Mouse (Mus musculus) heart, embryonic 15.5 days (tissue): ENCODE measurements at regions not wholly inside any gene's neighbourhood (a gene's known extent, or its start where the extent isn't known, plus 50 kb on each side); places are given as distances from the start of the nearest gene placed in this dataset.

Source experiments
- ATAC-seq: fragments of 200-750 bp; cut with Nextera tagmentation; replicated peaks from 2 replicates; pipeline ENCODE4 v1.8.0; 2017; ENCODE audit warnings: low read depth, moderate TSS enrichment; ENCODE audit not compliant: insufficient number of reproducible peaks, insufficient read depth, low FRiP score
- H3K27ac ChIP-seq: fragments of 300-500 bp; sonication (generic); 2 replicates; pipeline ENCODE4 v1.5.1; 2015; ENCODE audit warnings: mild to moderate bottlenecking, inconsistent platforms
- H3K27me3 ChIP-seq: fragments of 300-500 bp; sonication (generic); 2 replicates; pipeline ENCODE4 v1.6.1; 2015; ENCODE audit warnings: inconsistent platforms
- H3K36me3 ChIP-seq: fragments of 300-500 bp; sonication (generic); 2 replicates; pipeline ENCODE4 v1.6.1; 2015; ENCODE audit warnings: mild to moderate bottlenecking, inconsistent platforms
- H3K4me1 ChIP-seq: fragments of 300-500 bp; sonication (generic); replicated peaks from 2 replicates; pipeline ENCODE4 v1.6.1; 2015; ENCODE audit warnings: inconsistent platforms
- H3K4me2 ChIP-seq: fragments of 300-500 bp; sonication (generic); 2 replicates; pipeline ENCODE4 v1.6.1; 2015; ENCODE audit warnings: inconsistent platforms, mild to moderate bottlenecking, moderate library complexity
- H3K4me3 ChIP-seq: fragments of 300-500 bp; sonication (generic); 2 replicates; pipeline ENCODE4 v1.5.1; 2015; ENCODE audit warnings: mild to moderate bottlenecking, inconsistent platforms
- H3K9ac ChIP-seq: fragments of 300-500 bp; sonication (generic); 2 replicates; pipeline ENCODE4 v1.6.1; 2015; ENCODE audit warnings: mild to moderate bottlenecking, inconsistent platforms
- H3K9me3 ChIP-seq: fragments of 300-500 bp; sonication (generic); replicated peaks from 2 replicates; pipeline ENCODE4 v1.6.1; 2016; ENCODE audit warnings: inconsistent platforms
- WGBS: fragments of 180-500 bp; shearing (Covaris S2); methylation state at CpG from one replicate; pipeline ENCODE4 v1.1.7; 2015; ENCODE audit warnings: mixed read lengths; 5-methylcytosine and 5-hydroxymethylcytosine counted together

- Histone ChIP-seq H3K4me2 (no peak overlapping the region), H3K27ac (no peak overlapping the region), H3K27me3 (no peaks in the 10 kb centered on the region), H3K9ac (no peak overlapping the region), H3K4me1 (peaks cover 8% of the 10 kb centered on the region; the same call in 1 of the 2 replicates), H3K4me3 (no peak overlapping the region), H3K9me3 (no peaks in the 10 kb centered on the region), H3K36me3 (no peaks in the 10 kb centered on the region)
- WGBS = 56% methylated on average over 2 of the region's 2 CpGs
- ATAC-seq = no peak
Observed at GRCm38 (mm10) chr2:169314396-169314930, 273.1 kb downstream of the Gm11011 start.

GRCm38 (mm10) chr2:169311821-169312220 is 275.7 kb downstream of the Gm11011 start:
- H3K27ac ChIP-seq = peak overlapping the region; percentile 10; the same call in 1 of the 2 replicates
- 39% methylated on average over 12 of the region's 12 CpGs for WGBS
- 0 out of 2 replicates have a peak overlapping the region, but pooled peaks have one; percentile 25 for H3K4me2 ChIP-seq

DNA sequence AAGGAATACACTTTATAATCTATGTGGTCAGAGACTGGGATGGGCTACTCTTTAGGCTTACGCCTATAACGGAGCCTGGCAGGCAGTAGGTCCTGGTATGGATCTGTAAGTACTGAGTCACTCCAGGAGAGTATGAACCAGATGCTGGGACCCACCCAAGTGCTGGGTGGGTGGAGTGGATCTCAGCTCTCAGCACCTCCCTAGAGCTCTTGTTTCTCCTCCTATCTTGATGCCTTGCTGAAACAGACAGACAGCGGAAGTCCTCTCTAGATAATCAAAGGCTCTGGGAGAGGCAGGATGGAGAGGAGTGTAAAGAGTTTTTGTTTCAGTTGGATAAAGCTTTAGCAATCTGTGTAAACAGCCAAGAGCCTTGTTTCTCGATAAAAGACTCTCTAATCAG is 276.2 kb downstream of the Gm11011 start:
- H3K36me3 ChIP-seq = no peaks in the 10 kb centered on the region
- no peak overlapping the region for H3K4me3 ChIP-seq
- no peak overlapping the region for H3K9ac ChIP-seq
- H3K27me3 ChIP-seq = no peaks in the 10 kb centered on the region
- peak overlapping the region; percentile 10; the same call in 1 of the 2 replicates for H3K27ac ChIP-seq
- H3K4me1 ChIP-seq = peaks cover 8% of the 10 kb centered on the region; the same call in 1 of the 2 replicates
- ATAC-seq = no peak
- H3K4me2 ChIP-seq = 0 out of 2 replicates have a peak overlapping the region, but pooled peaks have one; percentile 25
- WGBS = 24% methylated on average over 4 of the region's 4 CpGs
- no peaks in the 10 kb centered on the region for H3K9me3 ChIP-seq

More at GRCm38 (mm10) chr2:169311821-169312220, 275.7 kb downstream of the Gm11011 start:
- ATAC-seq = no peak
- peaks cover 8% of the 10 kb centered on the region; the same call in 1 of the 2 replicates for H3K4me1 ChIP-seq
- no peak overlapping the region for H3K4me3 ChIP-seq
- no peaks in the 10 kb centered on the region for H3K9me3 ChIP-seq
- no peaks in the 10 kb centered on the region for H3K27me3 ChIP-seq
- H3K9ac ChIP-seq = no peak overlapping the region
- H3K36me3 ChIP-seq = no peaks in the 10 kb centered on the region

- no peaks in the 10 kb centered on the region for H3K36me3 ChIP-seq
- no peak overlapping the region for H3K4me3 ChIP-seq
- H3K27ac ChIP-seq = no peak overlapping the region
- H3K27me3 ChIP-seq = no peaks in the 10 kb centered on the region
- H3K9ac ChIP-seq = no peak overlapping the region
- H3K4me2 ChIP-seq = no peak overlapping the region
- WGBS = 80% methylated on average over 3 of the region's 3 CpGs
- no peaks in the 10 kb centered on the region for H3K9me3 ChIP-seq
- no peaks in the 10 kb centered on the region for H3K4me1 ChIP-seq
- ATAC-seq = no peak
Observed at GRCm38 (mm10) chr2:169304360-169304759, 283.2 kb downstream of the Gm11011 start.

DNA sequence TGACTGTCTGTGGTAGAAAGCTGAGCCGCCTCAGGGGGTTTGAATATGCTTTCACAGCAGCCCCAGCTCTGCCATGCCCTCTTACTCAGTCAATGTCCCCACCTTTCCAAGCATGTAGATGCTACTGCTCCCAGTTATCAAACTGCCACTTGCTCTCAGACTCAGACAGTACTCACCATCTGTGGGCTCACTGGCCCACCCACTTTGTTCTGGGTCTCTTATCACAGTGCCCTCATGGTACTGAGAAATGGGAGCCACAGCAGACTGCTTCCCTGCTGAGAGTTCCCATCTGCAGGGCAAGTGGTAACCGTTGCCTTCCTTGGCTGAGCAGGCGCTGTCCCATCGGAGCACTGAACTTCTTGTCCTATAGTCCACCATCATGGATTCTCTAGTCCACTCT is 286.6 kb downstream of the Gm11011 start:
- 78% methylated on average over 4 of the region's 4 CpGs for WGBS
- no peak for ATAC-seq
- H3K4me1 ChIP-seq = 0 out of 2 replicates have a peak, but pooled peaks cover 6% of the 10 kb centered on the region
- no peak overlapping the region for H3K4me2 ChIP-seq
- H3K9ac ChIP-seq = no peak overlapping the region
- H3K27ac ChIP-seq = no peak overlapping the region
- no peaks in the 10 kb centered on the region for H3K36me3 ChIP-seq
- no peaks in the 10 kb centered on the region for H3K9me3 ChIP-seq
- no peak overlapping the region for H3K4me3 ChIP-seq
- H3K27me3 ChIP-seq = no peaks in the 10 kb centered on the region

GRCm38 (mm10) chr2:169300411-169300810 is 287.1 kb downstream of the Gm11011 start:
- Histone ChIP-seq H3K4me3 (no peak overlapping the region), H3K9ac (no peak overlapping the region), H3K27me3 (no peaks in the 10 kb centered on the region), H3K36me3 (no peaks in the 10 kb centered on the region), H3K9me3 (no peaks in the 10 kb centered on the region), H3K27ac (no peak overlapping the region), H3K4me2 (no peak overlapping the region), H3K4me1 (0 out of 2 replicates have a peak, but pooled peaks cover 6% of the 10 kb centered on the region)
- WGBS = 81% methylated on average over 8 of the region's 8 CpGs
- no peak for ATAC-seq

DNA sequence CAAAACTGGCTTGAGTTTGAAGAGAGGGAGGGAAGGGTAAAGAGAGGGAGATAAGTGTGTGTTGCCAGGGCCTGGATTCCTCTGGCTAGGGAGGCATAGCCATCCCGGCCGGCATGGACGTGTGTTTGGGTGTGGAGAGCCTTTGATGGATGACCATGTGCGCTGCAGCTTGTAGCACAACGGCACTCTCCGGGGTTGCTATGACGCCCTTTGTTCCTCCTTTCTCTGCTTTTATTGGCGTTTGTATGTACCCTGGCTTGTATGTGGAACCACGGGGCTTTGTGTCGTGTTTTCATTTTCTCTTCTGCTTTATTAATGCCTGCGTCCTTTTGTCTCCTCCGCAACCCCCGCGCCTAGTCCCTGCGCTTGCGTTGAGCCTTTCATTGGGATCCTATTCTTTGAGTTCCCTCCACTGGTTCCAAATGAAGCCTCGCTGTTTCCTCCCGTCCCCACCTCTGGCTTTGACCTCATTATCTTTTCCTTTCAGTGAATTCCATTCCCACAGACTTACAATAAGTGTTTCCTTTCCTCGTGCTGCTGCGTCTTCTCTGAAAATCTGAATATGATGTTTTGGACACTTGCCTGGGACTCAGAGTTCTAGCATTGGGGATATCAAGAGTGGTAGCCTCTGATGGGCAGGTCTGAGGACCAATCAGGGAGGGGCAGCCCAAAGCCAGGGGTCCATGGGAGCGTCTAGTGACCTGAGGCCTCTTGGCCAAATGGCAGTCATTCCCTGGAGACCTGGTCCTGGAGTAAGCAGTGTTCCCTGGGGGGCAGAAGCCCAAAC is 289.5 kb downstream of the Gm11011 start:
- Histone ChIP-seq H3K36me3 (no peaks in the 10 kb centered on the region), H3K9ac (peak overlapping the region; percentile 25; the same call in 1 of the 2 replicates), H3K27me3 (no peaks in the 10 kb centered on the region), H3K9me3 (no peaks in the 10 kb centered on the region), H3K4me1 (0 out of 2 replicates have a peak, but pooled peaks cover 6% of the 10 kb centered on the region), H3K27ac (peak overlapping the region; percentile 25), H3K4me2 (peak overlapping the region; percentile 58), H3K4me3 (peak overlapping the region; percentile 32)
- ATAC-seq = peak; percentile 39; the same call in 1 of the 2 replicates
- 26% methylated on average over 21 of the region's 21 CpGs for WGBS

GRCm38 (mm10) chr2:169297226-169297625 is 290.3 kb downstream of the Gm11011 start:
- no peaks in the 10 kb centered on the region for H3K27me3 ChIP-seq
- no peak overlapping the region for H3K4me3 ChIP-seq
- 0 out of 2 replicates have a peak, but pooled peaks cover 6% of the 10 kb centered on the region for H3K4me1 ChIP-seq
- H3K27ac ChIP-seq = no peak overlapping the region
- H3K9ac ChIP-seq = no peak overlapping the region
- no peaks in the 10 kb centered on the region for H3K36me3 ChIP-seq
- ATAC-seq = no peak
- H3K9me3 ChIP-seq = no peaks in the 10 kb centered on the region
- H3K4me2 ChIP-seq = no peak overlapping the region
- 49% methylated on average over 4 of the region's 4 CpGs for WGBS

DNA sequence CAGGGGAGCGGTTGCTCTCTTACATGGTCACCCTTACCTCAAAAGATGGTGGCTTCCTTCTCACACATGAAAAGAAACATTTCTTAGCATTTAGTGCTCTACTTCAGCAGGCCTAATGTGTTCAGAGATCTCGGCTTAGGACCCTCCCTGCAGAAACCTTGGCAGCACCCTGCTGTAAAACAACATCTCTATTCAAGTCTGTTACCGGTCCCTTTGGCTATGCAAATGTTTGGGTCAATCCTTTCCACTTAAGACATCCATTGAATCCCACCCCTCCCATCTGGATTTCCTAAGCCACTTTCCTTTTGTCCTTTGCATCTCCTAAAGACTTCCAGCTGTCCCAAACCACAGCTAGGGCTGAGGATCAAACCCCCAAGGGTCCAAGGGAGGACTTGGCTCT is 294.2 kb downstream of the Gm11011 start:
- Histone ChIP-seq H3K9me3 (no peaks in the 10 kb centered on the region), H3K4me1 (0 out of 2 replicates have a peak, but pooled peaks cover 6% of the 10 kb centered on the region), H3K4me3 (no peak overlapping the region), H3K36me3 (no peaks in the 10 kb centered on the region), H3K27me3 (no peaks in the 10 kb centered on the region), H3K9ac (no peak overlapping the region), H3K4me2 (no peak overlapping the region), H3K27ac (no peak overlapping the region)
- WGBS = 52% methylated on average over 3 of the region's 3 CpGs
- ATAC-seq = no peak

DNA sequence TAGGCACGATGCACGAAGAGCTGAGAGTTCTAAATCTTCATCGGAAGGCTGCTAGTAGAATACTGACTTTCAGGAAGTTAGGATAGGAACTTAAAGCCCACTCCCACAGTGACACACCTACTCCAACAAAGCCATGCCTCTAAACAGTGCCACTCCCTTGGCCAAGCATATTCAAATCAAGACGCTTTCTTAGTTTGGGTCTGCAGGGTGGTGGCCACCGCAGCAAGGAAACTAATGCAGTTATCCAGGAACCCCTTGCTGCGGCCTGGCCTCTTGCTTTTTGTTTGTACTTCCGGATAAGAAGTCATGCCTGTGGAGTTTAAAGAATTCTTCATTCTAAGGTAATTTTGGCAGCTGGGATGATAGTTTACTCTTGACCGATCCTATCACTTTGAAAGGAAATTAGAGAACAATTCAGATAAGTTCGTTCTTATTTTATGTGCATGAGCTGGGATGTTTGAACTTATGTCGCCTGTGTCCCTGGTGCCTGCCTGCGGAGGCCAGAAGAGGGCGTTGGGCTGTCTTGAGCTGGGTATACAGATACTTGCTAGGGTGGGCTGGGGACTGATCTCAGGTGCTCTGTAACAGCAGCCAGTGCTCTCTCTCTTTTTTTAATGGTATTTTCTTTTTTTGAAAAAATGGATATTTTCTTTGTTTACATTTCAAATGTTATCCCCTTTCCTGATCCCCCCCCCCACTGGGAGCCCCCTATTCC is 298.5 kb downstream of the Gm11011 start:
- H3K36me3 ChIP-seq = no peaks in the 10 kb centered on the region
- H3K27me3 ChIP-seq = no peaks in the 10 kb centered on the region
- no peak for ATAC-seq
- H3K27ac ChIP-seq = no peak overlapping the region
- no peaks in the 10 kb centered on the region for H3K4me1 ChIP-seq
- H3K4me3 ChIP-seq = no peak overlapping the region
- no peaks in the 10 kb centered on the region for H3K9me3 ChIP-seq
- no peak overlapping the region for H3K4me2 ChIP-seq
- 87% methylated on average over 12 of the region's 12 CpGs for WGBS
- no peak overlapping the region for H3K9ac ChIP-seq

DNA sequence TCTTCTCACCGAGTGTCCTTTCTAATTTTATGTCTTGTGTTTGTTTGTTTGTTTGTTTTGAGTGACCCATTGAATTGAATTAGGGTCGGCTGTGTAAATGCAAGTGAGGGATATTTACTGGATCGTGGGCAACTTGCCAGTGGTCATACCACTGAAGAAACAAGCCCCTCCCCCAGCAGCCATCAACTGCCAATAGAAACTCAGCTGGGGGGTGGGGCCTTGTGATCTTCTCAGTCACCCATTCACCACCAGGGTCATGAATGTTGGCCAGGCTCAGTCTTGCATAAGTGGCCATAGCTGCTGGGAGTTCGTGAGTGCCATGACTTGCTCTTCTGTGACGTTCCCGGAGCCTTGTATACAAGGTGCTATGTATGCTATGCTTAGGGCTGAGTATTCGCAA is 300.8 kb downstream of the Gm11011 start:
- H3K36me3 ChIP-seq = no peaks in the 10 kb centered on the region
- 86% methylated on average over 7 of the region's 7 CpGs for WGBS
- H3K4me3 ChIP-seq = no peak overlapping the region
- H3K9ac ChIP-seq = no peak overlapping the region
- H3K4me2 ChIP-seq = no peak overlapping the region
- no peak overlapping the region for H3K27ac ChIP-seq
- no peaks in the 10 kb centered on the region for H3K27me3 ChIP-seq
- no peaks in the 10 kb centered on the region for H3K4me1 ChIP-seq
- no peak for ATAC-seq
- H3K9me3 ChIP-seq = no peaks in the 10 kb centered on the region
